Mouse (Mus musculus): ENCODE results near the gene Tmem100. TPM values are rescaled to one million over a fixed set of nuclear protein-coding genes. Genes with fewer than 3 reads are reported as not detected.
A peak's percentile ranks its signal among the peaks of the same experiment; 100 is the strongest.

The Tmem100 gene
- polyA plus RNA-seq, 1 experiment from 2014 or later: 8.7 TPM

GRCm38 (mm10) chr11:90026802-90027174, 3.4 kb upstream of the Tmem100 start:
- WGBS: 67% methylated on average over 5 of the region's 5 CpGs
- Histone ChIP-seq H3K36me3 (no peaks in the 10 kb centered on the region), H3K27me3 (ENCODE audit: low read depth, poor library complexity, severe bottlenecking) (peaks cover 17% of the 10 kb centered on the region), H3K4me3 (no peak overlapping the region), H3K9me3 (replicated peaks) (no peaks in the 10 kb centered on the region), H3K4me1 (peaks cover 44% of the 10 kb centered on the region), H3K27ac (0 out of 2 replicates have a peak overlapping the region, but pooled peaks have one; percentile 9)
- DNase-seq (ENCODE audit: low spot score): no peak

- WGBS: 46% methylated on average over 7 of the region's 7 CpGs
- no peak for DNase-seq (ENCODE audit: low spot score)
- Histone ChIP-seq H3K4me3 (no peak overlapping the region), H3K36me3 (no peaks in the 10 kb centered on the region), H3K4me1 (peaks cover 46% of the 10 kb centered on the region), H3K9me3 (replicated peaks) (no peaks in the 10 kb centered on the region), H3K27ac (no peak overlapping the region), H3K27me3 (ENCODE audit: low read depth, poor library complexity, severe bottlenecking) (peaks cover 22% of the 10 kb centered on the region)
Observed at GRCm38 (mm10) chr11:90027216-90027615, 2.9 kb upstream of the Tmem100 start.

GRCm38 (mm10) chr11:90028746-90029145, 1.4 kb upstream of the Tmem100 start:
- no peak for DNase-seq (ENCODE audit: low spot score)
- Histone ChIP-seq H3K9me3 (replicated peaks) (no peaks in the 10 kb centered on the region), H3K4me3 (no peak overlapping the region), H3K27ac (no peak overlapping the region), H3K4me1 (peaks cover 56% of the 10 kb centered on the region), H3K36me3 (no peaks in the 10 kb centered on the region), H3K27me3 (ENCODE audit: low read depth, poor library complexity, severe bottlenecking) (peaks cover 33% of the 10 kb centered on the region)
- WGBS: 90% methylated on average over 8 of the region's 8 CpGs

GRCm38 (mm10) chr11:90029354-90029753, 794 bp upstream of the Tmem100 start:
- Histone ChIP-seq H3K36me3 (no peaks in the 10 kb centered on the region), H3K4me3 (peak overlapping the region; percentile 48), H3K9me3 (replicated peaks) (no peaks in the 10 kb centered on the region), H3K4me1 (peaks cover 56% of the 10 kb centered on the region), H3K27me3 (ENCODE audit: low read depth, poor library complexity, severe bottlenecking) (peaks cover 33% of the 10 kb centered on the region), H3K27ac (peak overlapping the region; percentile 34; the same call in 1 of the 2 replicates)
- DNase-seq (ENCODE audit: low spot score): no peak
- WGBS: 42% methylated on average over 10 of the region's 10 CpGs

GRCm38 (mm10) chr11:90030557-90030956, 409 bp downstream of the Tmem100 start:
- under 1% methylated on average over 15 of the region's 15 CpGs for WGBS
- H3K4me1 ChIP-seq: peaks cover 55% of the 10 kb centered on the region
- peaks cover 33% of the 10 kb centered on the region for H3K27me3 ChIP-seq (ENCODE audit: low read depth, poor library complexity, severe bottlenecking)
- H3K27ac ChIP-seq: peak overlapping the region; percentile 43; the same call in 1 of the 2 replicates
- H3K36me3 ChIP-seq: peaks cover 7% of the 10 kb centered on the region
- peak; percentile 66 for DNase-seq (ENCODE audit: low spot score)
- no peaks in the 10 kb centered on the region for H3K9me3 ChIP-seq (replicated peaks)
- H3K4me3 ChIP-seq: peak overlapping the region; percentile 48

GRCm38 (mm10) chr11:90031076-90031475, 928 bp downstream of the Tmem100 start:
- 22% methylated on average over 7 of the region's 7 CpGs for WGBS
- Histone ChIP-seq H3K27me3 (ENCODE audit: low read depth, poor library complexity, severe bottlenecking) (peaks cover 33% of the 10 kb centered on the region), H3K4me3 (peak overlapping the region; percentile 48), H3K9me3 (replicated peaks) (no peaks in the 10 kb centered on the region), H3K4me1 (peaks cover 50% of the 10 kb centered on the region), H3K36me3 (peaks cover 12% of the 10 kb centered on the region), H3K27ac (peak overlapping the region; percentile 43; the same call in 1 of the 2 replicates)
- no peak for DNase-seq (ENCODE audit: low spot score)

GRCm38 (mm10) chr11:90032807-90033206, 2.7 kb downstream of the Tmem100 start:
- Histone ChIP-seq H3K27ac (no peak overlapping the region), H3K9me3 (replicated peaks) (no peaks in the 10 kb centered on the region), H3K36me3 (peaks cover 27% of the 10 kb centered on the region), H3K4me1 (peaks cover 34% of the 10 kb centered on the region), H3K4me3 (no peak overlapping the region; the same call in 1 of the 2 replicates), H3K27me3 (ENCODE audit: low read depth, poor library complexity, severe bottlenecking) (peaks cover 33% of the 10 kb centered on the region)
- WGBS: 6% methylated on average over 8 of the region's 8 CpGs
- DNase-seq (ENCODE audit: low spot score): no peak

GRCm38 (mm10) chr11:90033442-90033841, 3.3 kb downstream of the Tmem100 start:
- Histone ChIP-seq H3K36me3 (peaks cover 27% of the 10 kb centered on the region), H3K27me3 (ENCODE audit: low read depth, poor library complexity, severe bottlenecking) (peaks cover 29% of the 10 kb centered on the region), H3K4me1 (peaks cover 34% of the 10 kb centered on the region), H3K4me3 (no peak overlapping the region), H3K27ac (no peak overlapping the region), H3K9me3 (replicated peaks) (no peaks in the 10 kb centered on the region)
- 33% methylated on average over 5 of the region's 5 CpGs for WGBS
- no peak for DNase-seq (ENCODE audit: low spot score)

- H3K36me3 ChIP-seq: peaks cover 27% of the 10 kb centered on the region
- H3K9me3 ChIP-seq (replicated peaks): no peaks in the 10 kb centered on the region
- no peak overlapping the region for H3K27ac ChIP-seq
- peaks cover 23% of the 10 kb centered on the region for H3K27me3 ChIP-seq (ENCODE audit: low read depth, poor library complexity, severe bottlenecking)
- DNase-seq (ENCODE audit: low spot score): no peak
- peaks cover 30% of the 10 kb centered on the region for H3K4me1 ChIP-seq
- 97% methylated on average over 12 of the region's 12 CpGs for WGBS
- H3K4me3 ChIP-seq: no peak overlapping the region
Observed at GRCm38 (mm10) chr11:90034646-90035045, 4.5 kb downstream of the Tmem100 start.

GRCm38 (mm10) chr11:90035532-90035931, 5.4 kb downstream of the Tmem100 start:
- no peaks in the 10 kb centered on the region for H3K9me3 ChIP-seq (replicated peaks)
- no peak overlapping the region for H3K4me3 ChIP-seq
- H3K27me3 ChIP-seq (ENCODE audit: low read depth, poor library complexity, severe bottlenecking): peaks cover 23% of the 10 kb centered on the region
- H3K36me3 ChIP-seq: peaks cover 27% of the 10 kb centered on the region
- WGBS: 93% methylated on average over 14 of the region's 14 CpGs
- H3K27ac ChIP-seq: no peak overlapping the region
- peaks cover 23% of the 10 kb centered on the region for H3K4me1 ChIP-seq
- DNase-seq (ENCODE audit: low spot score): no peak

GRCm38 (mm10) chr11:90036416-90036815, 6.3 kb downstream of the Tmem100 start:
- H3K27me3 ChIP-seq (ENCODE audit: low read depth, poor library complexity, severe bottlenecking): peaks cover 19% of the 10 kb centered on the region
- 90% methylated on average over 4 of the region's 4 CpGs for WGBS
- peaks cover 16% of the 10 kb centered on the region for H3K4me1 ChIP-seq
- H3K9me3 ChIP-seq (replicated peaks): no peaks in the 10 kb centered on the region
- no peak for DNase-seq (ENCODE audit: low spot score)
- H3K27ac ChIP-seq: no peak overlapping the region
- no peak overlapping the region for H3K4me3 ChIP-seq
- peaks cover 27% of the 10 kb centered on the region for H3K36me3 ChIP-seq

- Histone ChIP-seq H3K9me3 (replicated peaks) (no peaks in the 10 kb centered on the region), H3K4me3 (no peak overlapping the region), H3K27me3 (ENCODE audit: low read depth, poor library complexity, severe bottlenecking) (peaks cover 4% of the 10 kb centered on the region; the same call in 1 of the 2 replicates), H3K36me3 (peaks cover 27% of the 10 kb centered on the region), H3K27ac (no peak overlapping the region), H3K4me1 (peaks cover 5% of the 10 kb centered on the region)
- DNase-seq (ENCODE audit: low spot score): peak; percentile 69
- 28% methylated on average over 5 of the region's 5 CpGs for WGBS
Observed at GRCm38 (mm10) chr11:90038022-90038421, 7.9 kb downstream of the Tmem100 start.

GRCm38 (mm10) chr11:90044459-90044858, 14.3 kb downstream of the Tmem100 start:
- H3K4me1 ChIP-seq: peaks cover 29% of the 10 kb centered on the region
- no peaks in the 10 kb centered on the region for H3K9me3 ChIP-seq (replicated peaks)
- H3K4me3 ChIP-seq: no peak overlapping the region
- WGBS: 88% methylated on average over 4 of the region's 4 CpGs
- no peak overlapping the region for H3K27ac ChIP-seq
- no peaks in the 10 kb centered on the region for H3K27me3 ChIP-seq (ENCODE audit: low read depth, poor library complexity, severe bottlenecking)
- DNase-seq (ENCODE audit: low spot score): no peak
- no peaks in the 10 kb centered on the region for H3K36me3 ChIP-seq

GRCm38 (mm10) chr11:90046211-90046610, 16.1 kb downstream of the Tmem100 start:
- DNase-seq (ENCODE audit: low spot score): no peak
- WGBS: 28% methylated on average over 7 of the region's 7 CpGs
- Histone ChIP-seq H3K4me3 (no peak overlapping the region), H3K27ac (no peak overlapping the region), H3K27me3 (ENCODE audit: low read depth, poor library complexity, severe bottlenecking) (no peaks in the 10 kb centered on the region), H3K4me1 (peaks cover 29% of the 10 kb centered on the region), H3K36me3 (no peaks in the 10 kb centered on the region), H3K9me3 (replicated peaks) (no peaks in the 10 kb centered on the region)

Measured in limb, embryonic 10.5 days (tissue).